Mouse (Mus musculus) MEL (cell line): Measurements from ENCODE around the gene Ap1g1. TPM values are rescaled to one million over a fixed set of nuclear protein-coding genes. Genes with fewer than 3 reads are reported as not detected.
A peak's percentile ranks its signal among the peaks of the same experiment; 100 is the strongest.

Experiments used
- DNase-seq: peaks from one replicate; pipeline ENCODE4 v3.0.0; 2011; ENCODE audit warnings: low read depth, low spot score
- H3K27ac ChIP-seq: 2 replicates; pipeline ENCODE4 v1.5.1; 2012; ENCODE audit warnings: low read depth, mild to moderate bottlenecking, control low read depth, low read length, moderate library complexity; ENCODE audit not compliant: control insufficient read depth
- H3K27me3 ChIP-seq, 2 experiments: fragments of 150-350 bp in 1 of 2; sonication (generic) in 1 of 2; 2 replicates each; pipeline ENCODE4 v1.6.1; 2012; ENCODE audit warnings: low read length in 2 of 2, mild to moderate bottlenecking in 2 of 2, improper control_type of control experiment in 1 of 2, moderate library complexity in 1 of 2; ENCODE audit not compliant: insufficient read depth in 2 of 2, control insufficient read depth in 1 of 2
- H3K36me3 ChIP-seq, 2 experiments: 2 replicates each; pipeline ENCODE4 v1.6.1; 2012 to 2014; ENCODE audit warnings: low read length in 2 of 2, improper control_type of control experiment in 1 of 2, inconsistent platforms in 1 of 2, mild to moderate bottlenecking in 1 of 2; ENCODE audit not compliant: insufficient read depth in 2 of 2, control insufficient read depth in 1 of 2
- H3K4me1 ChIP-seq, 2 experiments: fragments of 150-350 bp in 1 of 2; sonication (generic) in 1 of 2; 2 replicates each; pipeline ENCODE4 v1.6.1; 2012; ENCODE audit warnings: low read length in 2 of 2, improper control_type of control experiment in 1 of 2, mild to moderate bottlenecking in 1 of 2; ENCODE audit not compliant: insufficient read depth in 2 of 2, control insufficient read depth in 1 of 2
- H3K4me3 ChIP-seq, 2 experiments: fragments of 150-350 bp in 1 of 2; sonication (generic) in 1 of 2; 2 replicates each; pipeline ENCODE4 v1.5.1; 2012; ENCODE audit warnings: low read depth in 2 of 2, low read length in 2 of 2, mild to moderate bottlenecking in 2 of 2, moderate library complexity in 2 of 2, control low read depth in 1 of 2, improper control_type of control experiment in 1 of 2; ENCODE audit not compliant: control insufficient read depth in 1 of 2, insufficient read depth in 1 of 2
- H3K79me2 ChIP-seq: 2 replicates; pipeline ENCODE4 v1.6.1; 2012; ENCODE audit warnings: mild to moderate bottlenecking, low read length, moderate library complexity; ENCODE audit not compliant: control insufficient read depth, poor library complexity, insufficient read depth
- H3K9ac ChIP-seq: 2 replicates; pipeline ENCODE4 v1.6.1; 2012; ENCODE audit warnings: low read depth, mild to moderate bottlenecking, control low read depth, low read length, moderate library complexity; ENCODE audit not compliant: control insufficient read depth, poor library complexity, severe bottlenecking
- H3K9me3 ChIP-seq: fragments of 150-350 bp; sonication (generic); replicated peaks from 2 replicates; pipeline ENCODE4 v1.6.1; 2012; ENCODE audit warnings: mild to moderate bottlenecking, low read length, improper control_type of control experiment, moderate library complexity; ENCODE audit not compliant: insufficient read depth
- BHLHE40 ChIP-seq: IDR thresholded peaks from 2 replicates; pipeline ENCODE4 v1.6.1; 2012; ENCODE audit warnings: low read depth, mild to moderate bottlenecking, inconsistent platforms, low read length, improper control_type of control experiment, borderline replicate concordance
- CHD2 ChIP-seq: IDR thresholded peaks from 2 replicates; pipeline ENCODE4 v1.6.1; 2011; ENCODE audit warnings: low read length, improper control_type of control experiment
- CTCF ChIP-seq, 3 experiments: IDR thresholded peaks in 2 of 3; conservative IDR thresholded peaks in 1 of 3; 2 replicates each; pipeline ENCODE4 v1.5.1; 2011 to 2012; ENCODE audit warnings: low read length in 3 of 3, low read depth in 2 of 3, mild to moderate bottlenecking in 2 of 3, improper control_type of control experiment in 1 of 3, inconsistent platforms in 1 of 3, mixed read lengths in 1 of 3, moderate library complexity in 1 of 3; ENCODE audit not compliant: control insufficient read depth in 1 of 3, insufficient read depth in 1 of 3, poor library complexity in 1 of 3, severe bottlenecking in 1 of 3
- ETS1 ChIP-seq: IDR thresholded peaks from 2 replicates; pipeline ENCODE4 v1.6.1; 2012; ENCODE audit warnings: low read depth, mild to moderate bottlenecking, inconsistent platforms, low read length, improper control_type of control experiment, moderate library complexity
- GABPA ChIP-seq: IDR thresholded peaks from 2 replicates; pipeline ENCODE4 v1.6.1; 2012; ENCODE audit warnings: low read depth, mild to moderate bottlenecking, inconsistent platforms, low read length, improper control_type of control experiment, moderate library complexity
- HCFC1 ChIP-seq: IDR thresholded peaks from 2 replicates; pipeline ENCODE4 v1.6.1; 2012; ENCODE audit warnings: low read depth, mild to moderate bottlenecking, inconsistent platforms, low read length, improper control_type of control experiment, moderate library complexity
- MAFK ChIP-seq: IDR thresholded peaks from 2 replicates; pipeline ENCODE4 v1.6.1; 2011; ENCODE audit warnings: low read depth, mild to moderate bottlenecking, low read length, improper control_type of control experiment, borderline replicate concordance
- MAX ChIP-seq: IDR thresholded peaks from 2 replicates; pipeline ENCODE4 v1.6.1; 2011; ENCODE audit warnings: low read length, improper control_type of control experiment
- MAZ ChIP-seq: IDR thresholded peaks from 2 replicates; pipeline ENCODE4 v1.6.1; 2012; ENCODE audit warnings: low read depth, mild to moderate bottlenecking, inconsistent platforms, low read length, improper control_type of control experiment
- MYB ChIP-seq: IDR thresholded peaks from 2 replicates; pipeline ENCODE4 v1.6.1; 2011; ENCODE audit warnings: mild to moderate bottlenecking, low read depth, low read length, improper control_type of control experiment
- MYC ChIP-seq: IDR thresholded peaks from 2 replicates; pipeline ENCODE4 v1.6.1; 2011; ENCODE audit warnings: low read depth, mild to moderate bottlenecking, low read length, improper control_type of control experiment, moderate library complexity
- POLR2AphosphoS2 ChIP-seq: IDR thresholded peaks from 2 replicates; pipeline ENCODE4 v1.6.1; 2011; ENCODE audit warnings: low read length, improper control_type of control experiment
- RAD21 ChIP-seq: IDR thresholded peaks from 2 replicates; pipeline ENCODE4 v1.6.1; 2011; ENCODE audit warnings: mild to moderate bottlenecking, low read depth, low read length, improper control_type of control experiment
- SMC3 ChIP-seq: IDR thresholded peaks from 2 replicates; pipeline ENCODE4 v1.6.1; 2011; ENCODE audit warnings: low read depth, low read length, improper control_type of control experiment
- USF2 ChIP-seq, 2 experiments: IDR thresholded peaks; 2 replicates each; pipeline ENCODE4 v1.6.1; 2011 to 2012; ENCODE audit warnings: improper control_type of control experiment in 2 of 2, low read length in 2 of 2, borderline replicate concordance in 1 of 2, inconsistent platforms in 1 of 2, low read depth in 1 of 2, mild to moderate bottlenecking in 1 of 2; ENCODE audit not compliant: insufficient read depth in 1 of 2
- ZC3H11A ChIP-seq: IDR thresholded peaks from 2 replicates; pipeline ENCODE4 v1.6.1; 2012; ENCODE audit warnings: low read depth, mild to moderate bottlenecking, inconsistent platforms, low read length, improper control_type of control experiment
- ZKSCAN1 ChIP-seq: IDR thresholded peaks from 2 replicates; pipeline ENCODE4 v1.6.1; 2012; ENCODE audit warnings: low read depth, mild to moderate bottlenecking, inconsistent platforms, low read length, improper control_type of control experiment, moderate library complexity
- ZMIZ1 ChIP-seq: IDR thresholded peaks from 2 replicates; pipeline ENCODE4 v1.6.1; 2012; ENCODE audit warnings: low read depth, mild to moderate bottlenecking, inconsistent platforms, low read length, improper control_type of control experiment, moderate library complexity
- ZNF384 ChIP-seq: IDR thresholded peaks from 2 replicates; pipeline ENCODE4 v1.6.1; 2012; ENCODE audit warnings: low read depth, mild to moderate bottlenecking, inconsistent platforms, low read length, improper control_type of control experiment
- polyA plus RNA-seq, 2 experiments: library from polyadenylated mRNA; stranded (reverse) in 1 of 2; unstranded in 1 of 2; fragments of >175 nt in 1 of 2; fragments of >200 nt in 1 of 2; gene quantifications; 2 replicates each; pipeline versions ENCODE4 v1.2.1 to v1.2.4; 2012; ENCODE audit warnings: low replicate concordance in 2 of 2, low read depth in 1 of 2; ENCODE audit not compliant: insufficient read length in 2 of 2, insufficient read depth in 1 of 2, missing spikeins in 1 of 2
- total RNA-seq: library from RNA; depleted of rRNA; stranded (reverse); fragments of 300-350 nt; gene quantifications from 2 replicates; pipeline ENCODE4 v1.2.3, GENCODE M21; 2012

The Ap1g1 gene
- total and polyA plus RNA-seq, 3 experiments: 34.6 to 456 (median 46.6) TPM

GRCm38 (mm10) chr8:109853423-109853822 lies 75.1 kb downstream of the Ap1g1 start:
- TF ChIP-seq USF2 (IDR thresholded peaks at IDR 0.05; ENCODE audit: borderline replicate concordance in 1 of 2, insufficient read depth in 1 of 2, low read depth in 1 of 2, low read length in 2 of 2) (no peak), RAD21 (peak; percentile 68), ZC3H11A (peak; percentile 56), MYC (0 out of 2 replicates have a peak, but pooled peaks have one; percentile 27), SMC3 (peak; percentile 72), MAZ (no peak), CTCF (IDR thresholded peaks at IDR 0.05 in 2 of 3, conservative IDR thresholded peaks at IDR 0.05 in 1 of 3; ENCODE audit: control insufficient read depth in 1 of 3, insufficient read depth in 1 of 3, low read depth in 2 of 3, low read length in 3 of 3, poor library complexity in 1 of 3, severe bottlenecking in 1 of 3) (peak; percentile 80 to 91 (median 86))
- Histone ChIP-seq H3K27me3 (no peaks in the 10 kb centered on the region), H3K9ac (no peak overlapping the region), H3K36me3 (peaks cover 0 to 28% of the 10 kb centered on the region in 2 experiments; a peak in 2 of 4 replicates), H3K4me3 (no peak overlapping the region), H3K79me2 (no peaks in the 10 kb centered on the region), H3K4me1 (no peaks in the 10 kb centered on the region), H3K9me3 (no peaks in the 10 kb centered on the region), H3K27ac (no peak overlapping the region)
- DNase-seq: peak; percentile 80

- Histone ChIP-seq H3K79me2 (no peaks in the 10 kb centered on the region), H3K4me1 (no peaks in the 10 kb centered on the region), H3K36me3 (peaks cover 0 to 34% of the 10 kb centered on the region in 2 experiments; a peak in 2 of 4 replicates), H3K4me3 (no peak overlapping the region), H3K27me3 (no peaks in the 10 kb centered on the region), H3K27ac (no peak overlapping the region), H3K9ac (no peak overlapping the region), H3K9me3 (no peaks in the 10 kb centered on the region)
- TF ChIP-seq MAZ (no peak), CHD2 (no peak), ZNF384 (no peak), ZKSCAN1 (no peak), MYB (no peak), ZMIZ1 (no peak), HCFC1 (no peak)
- no peak for DNase-seq
Observed at GRCm38 (mm10) chr8:109854522-109854921, 76.2 kb downstream of the Ap1g1 start.

GRCm38 (mm10) chr8:109855451-109855850 lies 77.1 kb downstream of the Ap1g1 start:
- Histone ChIP-seq H3K9ac (no peak overlapping the region), H3K36me3 (peaks cover 0 to 33% of the 10 kb centered on the region in 2 experiments; a peak in 2 of 4 replicates), H3K4me1 (no peaks in the 10 kb centered on the region), H3K9me3 (no peaks in the 10 kb centered on the region), H3K27me3 (no peaks in the 10 kb centered on the region), H3K4me3 (no peak overlapping the region), H3K79me2 (no peaks in the 10 kb centered on the region), H3K27ac (no peak overlapping the region)
- DNase-seq: no peak
- TF ChIP-seq ZC3H11A (no peak), MAZ (no peak), GABPA (no peak), SMC3 (no peak), ETS1 (no peak), POLR2AphosphoS2 (no peak), MYC (no peak), BHLHE40 (no peak), MAX (no peak), MAFK (no peak), CTCF (IDR thresholded peaks at IDR 0.05 in 2 of 3, conservative IDR thresholded peaks at IDR 0.05 in 1 of 3; ENCODE audit: control insufficient read depth in 1 of 3, insufficient read depth in 1 of 3, low read depth in 2 of 3, low read length in 3 of 3, poor library complexity in 1 of 3, severe bottlenecking in 1 of 3) (no peak)
